Mouse (Mus musculus): ENCODE data around the gene Ubap1.

- TF ChIP-seq CTCF (conservative IDR thresholded peaks at IDR 0.05; ENCODE audit: insufficient read depth, insufficient read length, low read depth, low read length) (no peak), POLR2A (IDR thresholded peaks at IDR 0.05; ENCODE audit: low read depth, low read length) (no peak)
Observed at GRCm38 (mm10) chr4:41307406-41307805, 41.4 kb upstream of the Ubap1 start.
